In the genomic region with DNA sequence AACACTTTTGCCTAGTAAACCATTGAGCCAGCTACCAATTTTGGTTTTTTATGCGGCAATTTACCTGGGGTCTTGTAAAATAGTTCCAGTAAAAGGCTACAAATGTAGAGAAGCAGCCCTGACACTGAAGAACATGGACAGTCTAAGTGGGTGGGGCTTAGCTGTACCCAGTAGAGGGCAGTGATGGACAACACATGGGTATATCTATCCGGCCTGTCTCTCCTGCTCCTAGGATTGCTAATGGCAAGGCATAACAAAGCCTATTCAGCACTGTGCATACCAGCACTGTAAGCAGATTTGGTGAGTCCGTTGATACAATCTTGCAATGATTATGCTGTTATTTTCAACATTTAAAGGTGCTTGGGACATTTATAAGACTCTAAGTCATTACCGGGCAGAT, we compare ENCODE assay signal across 8 mouse cellular contexts. TPM values are rescaled to one million over a fixed set of nuclear protein-coding genes. Genes with fewer than 3 reads are reported as not detected.
DNase-seq lines count a peak whose midpoint lies in the region; ATAC-seq and TF ChIP-seq lines count a peak whose summit lies in the region.

No protein-coding gene starts in this region.

- 52% methylated on average over 4 of the region's 4 CpGs for WGBS in hindbrain, embryonic 15.5 days
- WGBS in liver, embryonic 12.5 days (ENCODE audit: insufficient replicate concordance) = 46% methylated on average over 4 of the region's 4 CpGs
- 55% methylated on average over 4 of the region's 4 CpGs for WGBS in neural tube, embryonic 12.5 days

- H3K9me3 ChIP-seq in CH12.LX (replicated peaks; ENCODE audit: low read length) = no peaks in the 10 kb centered on the region
- H3K9me3 ChIP-seq in hindbrain, embryonic 15.5 days = no peaks in the 10 kb centered on the region
- no peaks in the 10 kb centered on the region for H3K9me3 ChIP-seq in liver, embryonic 12.5 days (replicated peaks)
- no peaks in the 10 kb centered on the region for H3K9me3 ChIP-seq in neural tube, embryonic 12.5 days

- no peak for TF ChIP-seq EP300 in CH12.LX (IDR thresholded peaks at IDR 0.05; ENCODE audit: low read length)

- peak; percentile 97 for TF ChIP-seq RAD21 in CH12.LX (IDR thresholded peaks at IDR 0.05; ENCODE audit: low read depth, low read length)

- TF ChIP-seq CTCF in CH12.LX (conservative IDR thresholded peaks at IDR 0.05 in 1 of 2, IDR thresholded peaks at IDR 0.05 in 1 of 2; ENCODE audit: low read depth in 2 of 2, low read length in 2 of 2) = peak; percentile 51 to 97; a peak in 3 of 4 replicates
- peak; percentile 75 for TF ChIP-seq CTCF in cortical plate, adult 2 months (IDR thresholded peaks at IDR 0.05; ENCODE audit: extremely low read depth, insufficient read depth, low read length)

- peak; percentile 54 for DNase-seq in gastrocnemius, adult 18-20 months (ENCODE audit: low spot score)
- DNase-seq in gastrocnemius, postnatal 10 days = no peak
- DNase-seq in CH12.LX (ENCODE audit: extremely low read depth) = no peak
- DNase-seq in frontal cortex, postnatal 10 days (ENCODE audit: low spot score in 2 of 2) = no peak

- no peaks in the 10 kb centered on the region for H3K79me2 ChIP-seq in CH12.LX (replicated peaks; ENCODE audit: control insufficient read depth, extremely low read depth, insufficient read depth, poor library complexity, severe bottlenecking)

- peak; percentile 76 for ATAC-seq in hindbrain, embryonic 15.5 days (ENCODE audit: low FRiP score, low read depth)
- ATAC-seq in liver, embryonic 12.5 days = peak; percentile 84
- ATAC-seq in neural tube, embryonic 12.5 days (ENCODE audit: low FRiP score, low read depth) = peak; percentile 63

- no peaks in the 10 kb centered on the region for H3K27me3 ChIP-seq in CH12.LX (replicated peaks)
- H3K27me3 ChIP-seq in hindbrain, embryonic 15.5 days = no peaks in the 10 kb centered on the region
- no peaks in the 10 kb centered on the region for H3K27me3 ChIP-seq in liver, embryonic 12.5 days (replicated peaks)
- no peaks in the 10 kb centered on the region for H3K27me3 ChIP-seq in neural tube, embryonic 12.5 days (replicated peaks)

- no peak overlapping the region for H3K27ac ChIP-seq in CH12.LX (ENCODE audit: insufficient read depth, low read depth)
- no peak overlapping the region for H3K27ac ChIP-seq in cortical plate, adult 2 months (ENCODE audit: insufficient read depth, low read length)
- H3K27ac ChIP-seq in hindbrain, embryonic 15.5 days (replicated peaks) = no peak overlapping the region
- H3K27ac ChIP-seq in liver, embryonic 12.5 days = no peak overlapping the region
- no peak overlapping the region for H3K27ac ChIP-seq in neural tube, embryonic 12.5 days

- H3K4me2 ChIP-seq in CH12.LX (ENCODE audit: insufficient read depth, low read depth, poor library complexity, severe bottlenecking) = no peak overlapping the region
- no peak overlapping the region for H3K4me2 ChIP-seq in hindbrain, embryonic 15.5 days
- H3K4me2 ChIP-seq in liver, embryonic 12.5 days = no peak overlapping the region
- no peak overlapping the region for H3K4me2 ChIP-seq in neural tube, embryonic 12.5 days (replicated peaks)

- dilution Hi-C loops in CH12.LX (cut with MboI; ENCODE audit: extremely low pct_ligation_motif_present, extremely low pct_unique_long_range_greater_than_20kb, low sequenced_read_pairs) = no loop called here

- H3K4me3 ChIP-seq in CH12.LX (replicated peaks in 1 of 3; ENCODE audit: low read depth in 2 of 3, low read length in 2 of 3, poor library complexity in 1 of 3) = no peak overlapping the region
- H3K4me3 ChIP-seq in cortical plate, adult 2 months (ENCODE audit: insufficient read depth, low read length) = no peak overlapping the region
- H3K4me3 ChIP-seq in hindbrain, embryonic 15.5 days = no peak overlapping the region
- H3K4me3 ChIP-seq in liver, embryonic 12.5 days = no peak overlapping the region
- no peak overlapping the region for H3K4me3 ChIP-seq in neural tube, embryonic 12.5 days

- in situ Hi-C loops in CH12.LX (cut with MboI; ENCODE audit: low pct_ligation_motif_present, low pct_unique_long_range_greater_than_20kb, low sequenced_read_pairs) = loop anchor here (10.0 kb wide), 1 partner anchor 184 kb away; no protein-coding TSS in a partner anchor

- peaks cover 0 to 4% of the 10 kb centered on the region in 2 experiments; a peak in 2 of 4 replicates for H3K4me1 ChIP-seq in CH12.LX (ENCODE audit: control insufficient read depth in 1 of 2, insufficient read depth in 2 of 2)
- H3K4me1 ChIP-seq in cortical plate, adult 2 months (ENCODE audit: control insufficient read depth, insufficient read depth, low read length) = no peaks in the 10 kb centered on the region
- H3K4me1 ChIP-seq in hindbrain, embryonic 15.5 days (replicated peaks) = no peaks in the 10 kb centered on the region
- H3K4me1 ChIP-seq in liver, embryonic 12.5 days = peaks cover 12% of the 10 kb centered on the region
- H3K4me1 ChIP-seq in neural tube, embryonic 12.5 days = no peaks in the 10 kb centered on the region

- H3K9ac ChIP-seq in CH12.LX (ENCODE audit: insufficient read depth, low read depth) = no peak overlapping the region
- H3K9ac ChIP-seq in hindbrain, embryonic 15.5 days = no peak overlapping the region
- H3K9ac ChIP-seq in liver, embryonic 12.5 days = no peak overlapping the region
- no peak overlapping the region for H3K9ac ChIP-seq in neural tube, embryonic 12.5 days

- H3K36me3 ChIP-seq in CH12.LX (replicated peaks in 1 of 2; ENCODE audit: control insufficient read depth in 1 of 2, insufficient read depth in 1 of 2, low read length in 1 of 2) = no peaks in the 10 kb centered on the region
- no peaks in the 10 kb centered on the region for H3K36me3 ChIP-seq in hindbrain, embryonic 15.5 days
- no peaks in the 10 kb centered on the region for H3K36me3 ChIP-seq in liver, embryonic 12.5 days
- H3K36me3 ChIP-seq in neural tube, embryonic 12.5 days = no peaks in the 10 kb centered on the region

- TF ChIP-seq POLR2A in CH12.LX (IDR thresholded peaks at IDR 0.05; ENCODE audit: low read depth, low read length) = no peak
- TF ChIP-seq POLR2A in cortical plate, adult 2 months (IDR thresholded peaks at IDR 0.05; ENCODE audit: extremely low read depth, insufficient read depth, low read length) = no peak

TF ChIP-seq in CH12.LX, 34 proteins besides CTCF, POLR2A, EP300 and RAD21:
- peak; percentile 99 for TF ChIP-seq SMC3 (IDR thresholded peaks at IDR 0.05; ENCODE audit: low read depth, low read length)
- no peak for TF ChIP-seq USF2 (conservative IDR thresholded peaks at IDR 0.05; ENCODE audit: low read depth, low read length)
- no peak for TF ChIP-seq ZMIZ1 (IDR thresholded peaks at IDR 0.05; ENCODE audit: low read depth, low read length)
- TF ChIP-seq ZNF384 (IDR thresholded peaks at IDR 0.05; ENCODE audit: low read depth, low read length) = peak; percentile 86
- TF ChIP-seq MAFK (IDR thresholded peaks at IDR 0.05; ENCODE audit: insufficient replicate concordance, low read length) = no peak
- no peak for TF ChIP-seq CHD2 (IDR thresholded peaks at IDR 0.05; ENCODE audit: low read length)
- no peak for TF ChIP-seq ETS1 (conservative IDR thresholded peaks at IDR 0.05; ENCODE audit: low read depth, low read length)
- TF ChIP-seq ELF1 (IDR thresholded peaks at IDR 0.05; ENCODE audit: low read depth, low read length) = no peak
- TF ChIP-seq NELFE (IDR thresholded peaks at IDR 0.05; ENCODE audit: low read depth, low read length) = no peak
- no peak for TF ChIP-seq JUND (conservative IDR thresholded peaks at IDR 0.05; ENCODE audit: low read depth, low read length)
- no peak for TF ChIP-seq MAX (IDR thresholded peaks at IDR 0.05; ENCODE audit: low read length)
- TF ChIP-seq ZC3H11A (IDR thresholded peaks at IDR 0.05; ENCODE audit: low read depth, low read length) = peak; percentile 85
- TF ChIP-seq TBP (conservative IDR thresholded peaks at IDR 0.05; ENCODE audit: low read depth, low read length) = no peak
TF ChIP-seq in CH12.LX: peak in this region for 3.

RNA-seq across cellular contexts. Expression of a gene that starts 12.4 kb away (rescaled TPM):
- total RNA-seq in gastrocnemius, adult 18-20 months (2021) = 10 to 100 TPM; 10.6 to 13.1 TPM
- total RNA-seq in gastrocnemius, postnatal 10 days (2021) = 10 to 100 TPM; 17.2 to 19.1 TPM
- total RNA-seq in CH12.LX (2012; rRNA removed) (14.9 and 16.1 TPM in 2 replicates), CH12.LX (2014; rRNA removed) (10.6 and 11.6 TPM in 2 replicates)
- 17.8 and 19.1 TPM in 2 replicates for polyA plus RNA-seq in CH12.LX (2012; ENCODE audit: insufficient read length, low read depth)
- polyA plus RNA-seq in cortical plate, adult 2 months (2012; rRNA removed) = 60.9 and 61.0 TPM in 2 replicates
- polyA plus RNA-seq in hindbrain, embryonic 15.5 days (2015; fragmentation: Nextera tagmentation; extraction: Ambion mirVana) = 61.1 and 61.7 TPM in 2 replicates
- 44.5 and 44.6 TPM in 2 replicates for polyA plus RNA-seq in liver, embryonic 12.5 days (2016; fragmentation: Nextera tagmentation; extraction: Ambion mirVana)
- 99.6 and 99.7 TPM in 2 replicates for polyA plus RNA-seq in neural tube, embryonic 12.5 days (2016; fragmentation: Nextera tagmentation; extraction: Ambion mirVana)

RNA-seq across cellular contexts. Expression of a gene that starts 34.6 kb away (rescaled TPM):
- total RNA-seq in gastrocnemius, adult 18-20 months (2021) = 10 to 100 TPM; 31.6 to 31.9 TPM
- 10 to 100 TPM in 1 of 2 experiments, 1 to 10 TPM in 1; 7.2 to 11.0 TPM for total RNA-seq in gastrocnemius, postnatal 10 days (2021)
- total RNA-seq in CH12.LX (2012; rRNA removed) (15.6 and 17.1 TPM in 2 replicates), CH12.LX (2014; rRNA removed) (11.6 and 12.0 TPM in 2 replicates)
- polyA plus RNA-seq in CH12.LX (2012; ENCODE audit: insufficient read length, low read depth) = 12.3 and 14.1 TPM in 2 replicates
- polyA plus RNA-seq in cortical plate, adult 2 months (2012; rRNA removed) = 123 and 125 TPM in 2 replicates
- 92.1 and 107 TPM in 2 replicates for polyA plus RNA-seq in hindbrain, embryonic 15.5 days (2015; fragmentation: Nextera tagmentation; extraction: Ambion mirVana)
- polyA plus RNA-seq in liver, embryonic 12.5 days (2016; fragmentation: Nextera tagmentation; extraction: Ambion mirVana) = 77.7 and 79.0 TPM in 2 replicates
- 56.4 and 59.2 TPM in 2 replicates for polyA plus RNA-seq in neural tube, embryonic 12.5 days (2016; fragmentation: Nextera tagmentation; extraction: Ambion mirVana)
